Mouse (Mus musculus) urinary bladder, adult 18-20 months (tissue): ENCODE results near the gene Myl4.

Experiments used
- DNase-seq, 2 experiments: peaks; one replicate each; pipeline ENCODE4 v3.0.0; 2022; ENCODE audit warnings: low spot score in 2 of 2, mixed read lengths in 2 of 2

The Myl4 gene

GRCm38 (mm10) chr11:104571373-104571772, 20.9 kb downstream of the Myl4 start:
- DNase-seq = peak in 1 of 2 experiments; percentile 12

GRCm38 (mm10) chr11:104572091-104572490, 21.6 kb downstream of the Myl4 start:
- no peak for DNase-seq

GRCm38 (mm10) chr11:104572566-104572965, 22.1 kb downstream of the Myl4 start:
- DNase-seq = no peak

GRCm38 (mm10) chr11:104576772-104577612, 26.5 kb downstream of the Myl4 start:
- no peak for DNase-seq

GRCm38 (mm10) chr11:104578074-104578473, 27.6 kb downstream of the Myl4 start:
- DNase-seq = no peak

GRCm38 (mm10) chr11:104579084-104579483, 28.6 kb downstream of the Myl4 start:
- DNase-seq = no peak

- no peak for DNase-seq
Measured at GRCm38 (mm10) chr11:104579575-104579974, 29.1 kb downstream of the Myl4 start.

GRCm38 (mm10) chr11:104580091-104580490, 29.6 kb downstream of the Myl4 start:
- no peak for DNase-seq

GRCm38 (mm10) chr11:104580606-104581005, 30.1 kb downstream of the Myl4 start:
- DNase-seq = no peak

- no peak for DNase-seq
Measured at GRCm38 (mm10) chr11:104581446-104582307, 31.2 kb downstream of the Myl4 start.

GRCm38 (mm10) chr11:104582308-104582606, 31.8 kb downstream of the Myl4 start:
- DNase-seq = no peak

GRCm38 (mm10) chr11:104582630-104583364, 32.3 kb downstream of the Myl4 start:
- no peak for DNase-seq

- DNase-seq = no peak
Measured at GRCm38 (mm10) chr11:104585495-104585894, 35.0 kb downstream of the Myl4 start.

- no peak for DNase-seq
Measured at GRCm38 (mm10) chr11:104587904-104588303, 37.4 kb downstream of the Myl4 start.

GRCm38 (mm10) chr11:104588513-104588912, 38.0 kb downstream of the Myl4 start:
- DNase-seq = no peak

GRCm38 (mm10) chr11:104589570-104589969, 39.1 kb downstream of the Myl4 start:
- DNase-seq = no peak

- peak; percentile 46 to 60 for DNase-seq
Measured at GRCm38 (mm10) chr11:104590148-104590547, 39.7 kb downstream of the Myl4 start.

- no peak for DNase-seq
Measured at GRCm38 (mm10) chr11:104592066-104592835, 41.8 kb downstream of the Myl4 start.

- no peak for DNase-seq
Measured at GRCm38 (mm10) chr11:104596365-104596764, 45.9 kb downstream of the Myl4 start.

GRCm38 (mm10) chr11:104599265-104599945, 48.9 kb downstream of the Myl4 start:
- DNase-seq = peak in 1 of 2 experiments; percentile 20

- no peak for DNase-seq
Measured at GRCm38 (mm10) chr11:104600675-104601074, 50.2 kb downstream of the Myl4 start.
